Mouse (Mus musculus) left cerebral cortex, adult 2 months (tissue): ENCODE results near the gene Dapl1. TPM values are rescaled to one million over a fixed set of nuclear protein-coding genes. Genes with fewer than 3 reads are reported as not detected.
A peak's percentile ranks its signal among the peaks of the same experiment; 100 is the strongest.

ENCODE experiments used
- DNase-seq, 2 experiments: peaks; one replicate each; pipeline ENCODE4 v3.0.0; 2021 to 2022; ENCODE audit warnings: low spot score in 2 of 2, mixed read lengths in 1 of 2; ENCODE audit errors: extremely low spot score in 1 of 2
- H3K27ac ChIP-seq: fragments of 200-600 bp; 2 replicates; pipeline ENCODE4 v1.8.1; 2022
- H3K4me3 ChIP-seq: fragments of 200-600 bp; 2 replicates; pipeline ENCODE4 v1.8.1; 2022
- CTCF ChIP-seq: fragments of 200-600 bp; IDR thresholded peaks from 2 replicates; pipeline ENCODE4 v1.8.1; 2022; ENCODE audit warnings: antibody characterized with exemption, mild to moderate bottlenecking, moderate library complexity
- intact Hi-C: fragments of 180-260 bp; cut with DNase I; formaldehyde crosslinking; loops from one replicate; pipeline ENCODE4 v1.15.1; 2025
- total RNA-seq, 2 experiments: library from RNA; stranded (reverse); gene quantifications; 2 replicates each; pipeline ENCODE4 v1.2.3; 2021

Dapl1 gene
- total RNA-seq, 2 experiments from 2014 or later: 1.4 to 1.8 TPM

GRCm38 (mm10) chr2:59485080-59485479, 627 bp downstream of the Dapl1 start:
- Histone ChIP-seq H3K27ac (no peak overlapping the region), H3K4me3 (no peak overlapping the region)
- no peak for TF ChIP-seq CTCF
- DNase-seq: no peak
- intact Hi-C loops: no loop called here

DNA sequence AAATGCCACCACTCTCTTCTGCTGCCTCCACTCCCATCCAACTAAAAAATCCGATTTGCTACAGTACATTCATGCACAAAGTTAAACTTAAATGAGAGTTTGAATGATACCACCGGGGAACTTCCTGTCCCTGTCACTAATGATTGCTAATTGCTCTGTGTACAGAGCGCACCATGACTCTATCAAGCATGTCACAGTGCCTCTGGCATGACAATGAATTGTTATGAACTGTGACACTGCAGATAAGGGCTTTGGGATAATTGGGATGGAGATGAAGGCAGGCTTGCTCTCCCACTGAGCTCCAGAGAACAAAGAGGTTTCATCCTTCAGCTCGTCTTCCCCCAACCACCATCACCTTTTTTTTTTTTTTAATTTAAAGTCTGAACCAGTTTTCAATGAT, 1.2 kb downstream of the Dapl1 start:
- no peak overlapping the region for H3K4me3 ChIP-seq
- intact Hi-C loops: no loop called here
- H3K27ac ChIP-seq: no peak overlapping the region
- no peak for TF ChIP-seq CTCF
- DNase-seq: no peak

DNA sequence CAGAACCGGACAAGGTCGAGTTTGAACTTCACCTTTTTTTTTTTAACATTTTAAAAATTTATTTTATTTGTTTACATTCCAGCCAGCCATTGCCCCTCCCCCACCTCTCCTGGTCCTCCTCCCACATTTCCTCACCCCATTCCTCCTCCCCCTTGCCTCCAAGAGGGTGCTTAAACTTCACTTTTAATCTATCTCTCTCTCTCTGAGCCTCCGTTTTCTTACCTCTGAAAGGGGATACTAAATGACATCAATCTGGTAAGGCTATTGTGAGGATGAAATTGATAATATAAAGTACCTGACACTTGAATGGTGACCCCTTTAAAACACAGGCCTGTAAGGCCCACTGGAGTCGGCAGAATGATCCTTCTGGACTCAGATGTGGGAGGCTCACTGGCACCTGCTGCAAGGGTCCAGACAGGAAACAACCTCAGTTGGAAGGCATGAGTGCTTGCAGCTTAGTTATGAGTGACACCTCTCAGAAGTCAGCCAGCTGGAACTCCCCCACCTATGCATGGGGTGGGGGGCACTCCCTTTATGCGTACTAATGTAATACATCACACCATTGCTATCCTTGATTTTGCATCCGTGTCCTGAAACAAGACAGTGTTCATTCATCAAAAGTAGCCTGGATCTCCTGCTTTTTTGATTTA, 1.9 kb downstream of the Dapl1 start:
- DNase-seq: no peak
- no peak overlapping the region for H3K27ac ChIP-seq
- TF ChIP-seq CTCF: no peak
- H3K4me3 ChIP-seq: no peak overlapping the region
- intact Hi-C loops: no loop called here

DNA sequence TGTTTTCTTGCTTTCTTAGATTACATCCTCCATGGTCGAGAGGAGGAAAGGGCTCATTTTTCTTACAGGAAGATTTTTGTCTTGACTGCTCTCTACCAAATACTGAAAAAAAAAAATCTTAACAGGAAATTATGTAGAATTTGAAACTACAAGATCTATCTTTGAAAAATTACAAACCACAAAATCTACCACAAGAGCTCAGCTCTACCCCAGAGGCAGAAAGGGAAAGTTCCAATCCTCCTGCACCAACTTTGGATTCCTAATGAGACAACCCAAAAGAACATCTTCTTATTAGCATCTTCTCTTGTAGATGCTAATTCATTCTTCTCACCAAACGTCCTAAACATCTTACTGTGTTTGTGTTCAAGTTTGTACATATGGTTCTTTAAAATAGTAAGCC, 3.8 kb downstream of the Dapl1 start:
- intact Hi-C loops: no loop called here
- TF ChIP-seq CTCF: no peak
- no peak overlapping the region for H3K27ac ChIP-seq

DNA sequence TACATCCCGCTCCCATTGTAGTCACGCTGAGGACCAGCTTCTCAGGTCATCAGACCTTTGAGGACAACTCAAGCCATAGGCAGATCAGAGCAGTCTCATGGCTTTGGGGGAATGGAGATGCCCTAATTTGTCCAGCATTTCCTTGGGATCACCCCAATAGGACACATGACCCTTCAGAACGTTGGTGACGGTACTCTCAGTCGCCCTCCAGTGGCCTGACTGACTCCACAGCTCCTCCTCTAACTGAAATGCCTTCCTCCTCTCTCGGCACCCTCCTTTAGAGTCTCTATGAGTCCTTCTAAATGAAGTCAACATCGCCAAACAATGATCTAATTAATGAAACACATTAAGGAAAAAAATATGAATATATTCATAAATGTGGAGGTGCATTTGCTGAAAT, 5.9 kb downstream of the Dapl1 start:
- TF ChIP-seq CTCF: peak; percentile 25
- no peak for DNase-seq
- intact Hi-C loops: no loop called here
- Histone ChIP-seq H3K27ac (no peak overlapping the region), H3K4me3 (no peak overlapping the region)

More for the DNA sequence above, 3.8 kb downstream of the Dapl1 start:
- no peak overlapping the region for H3K4me3 ChIP-seq
- no peak for DNase-seq

DNA sequence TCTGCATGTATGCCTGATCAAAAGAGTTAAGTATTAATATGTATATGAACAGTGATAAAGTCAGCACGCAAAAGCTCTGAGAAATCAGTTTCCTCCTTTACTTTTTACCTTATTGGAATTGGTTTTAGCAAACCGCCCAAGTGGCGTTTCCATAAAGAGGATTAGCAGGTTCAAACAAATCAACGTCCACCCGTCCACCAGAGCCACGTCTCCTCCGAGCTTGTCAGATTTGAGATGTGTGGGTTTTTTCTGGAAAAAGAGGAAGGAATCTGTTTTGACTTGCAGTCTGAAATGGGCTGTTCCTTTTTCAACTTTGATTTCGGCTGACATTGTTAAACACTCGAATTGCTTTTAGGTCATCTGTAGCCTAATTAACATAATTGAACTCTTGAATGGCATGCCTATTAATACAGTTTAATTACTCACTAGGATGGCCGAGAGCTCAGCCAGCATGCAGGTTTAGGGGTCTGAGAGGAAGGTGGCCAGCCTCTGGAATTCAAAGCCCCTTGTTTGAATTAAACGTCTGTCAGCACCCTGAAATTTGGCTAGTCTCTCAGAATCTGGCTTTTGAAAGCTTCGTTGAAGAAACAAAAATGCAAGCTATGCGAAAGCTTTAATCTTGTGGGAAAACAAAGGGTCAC, 9.1 kb downstream of the Dapl1 start:
- Histone ChIP-seq H3K4me3 (no peak overlapping the region), H3K27ac (no peak overlapping the region)
- no peak for TF ChIP-seq CTCF
- DNase-seq: no peak
- intact Hi-C loops: no loop called here

DNA sequence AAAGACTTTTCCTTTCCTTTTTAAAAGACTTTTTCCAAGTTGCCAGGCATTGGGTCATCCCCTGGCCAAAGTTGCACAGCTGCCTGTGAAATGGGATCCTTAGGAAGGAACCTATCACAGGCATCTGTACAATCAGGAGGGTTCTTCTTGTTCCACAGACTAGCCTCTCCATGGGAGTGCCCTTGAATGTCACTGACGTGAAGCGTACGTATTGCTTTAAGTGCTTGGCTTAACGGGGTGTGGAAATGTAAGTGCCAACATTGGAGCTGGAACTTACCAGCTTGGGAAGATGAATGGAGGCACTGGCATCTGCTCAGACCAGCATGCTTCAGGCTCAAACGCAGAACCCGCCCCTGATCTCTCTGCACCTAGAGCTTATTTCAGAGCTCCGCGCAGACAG, 14.7 kb downstream of the Dapl1 start:
- no peak overlapping the region for H3K27ac ChIP-seq
- intact Hi-C loops: no loop called here
- no peak for TF ChIP-seq CTCF
- H3K4me3 ChIP-seq: no peak overlapping the region
- no peak for DNase-seq

- intact Hi-C loops: no loop called here
- no peak overlapping the region for H3K27ac ChIP-seq
- DNase-seq: no peak
- no peak for TF ChIP-seq CTCF
- H3K4me3 ChIP-seq: no peak overlapping the region
These were observed 15.3 kb downstream of the Dapl1 start for GRCm38 (mm10) chr2:59499717-59500116.

GRCm38 (mm10) chr2:59509061-59509460, 24.6 kb downstream of the Dapl1 start:
- Histone ChIP-seq H3K27ac (no peak overlapping the region), H3K4me3 (no peak overlapping the region)
- TF ChIP-seq CTCF: no peak
- no peak for DNase-seq
- intact Hi-C loops: no loop called here

- Histone ChIP-seq H3K4me3 (no peak overlapping the region), H3K27ac (no peak overlapping the region)
- no peak for DNase-seq
- intact Hi-C loops: no loop called here
- TF ChIP-seq CTCF: no peak
These were observed 26.0 kb downstream of the Dapl1 start for GRCm38 (mm10) chr2:59510416-59510815.

DNA sequence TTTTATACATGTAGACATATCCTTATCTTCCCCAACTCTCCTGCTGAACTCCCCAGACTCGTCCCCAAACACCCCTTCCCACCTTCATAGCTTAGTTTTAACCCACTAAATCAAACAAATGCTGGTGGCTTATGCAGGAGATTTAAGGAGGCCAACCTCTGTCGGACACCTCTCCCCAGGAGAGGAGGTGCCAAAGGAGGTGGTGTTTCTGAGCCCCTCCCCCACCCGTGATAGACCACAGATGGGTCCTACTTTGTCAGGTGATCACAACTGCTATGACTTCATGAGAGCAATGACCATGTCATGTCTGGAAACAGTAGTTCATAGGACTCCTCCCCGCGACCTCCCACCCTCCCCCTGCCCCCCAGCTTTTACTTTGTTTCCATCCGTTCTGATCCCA, 26.4 kb downstream of the Dapl1 start:
- intact Hi-C loops: no loop called here
- no peak overlapping the region for H3K4me3 ChIP-seq
- H3K27ac ChIP-seq: no peak overlapping the region
- TF ChIP-seq CTCF: no peak
- no peak for DNase-seq

GRCm38 (mm10) chr2:59520663-59521062, 36.2 kb downstream of the Dapl1 start:
- intact Hi-C loops: loop anchor here (5.0 kb wide), 1 partner anchor 227 kb away; no protein-coding TSS in a partner anchor
- Histone ChIP-seq H3K4me3 (no peak overlapping the region), H3K27ac (no peak overlapping the region)
- TF ChIP-seq CTCF: no peak
- DNase-seq: no peak
